Mouse (Mus musculus) ES-E14 (cell line): ENCODE data around the gene Fndc3a. TPM values are rescaled to one million over a fixed set of nuclear protein-coding genes. Genes with fewer than 3 reads are reported as not detected.

ENCODE experiments used
- DNase-seq: peaks from one replicate; pipeline ENCODE4 v3.0.0-alpha.2; 2013; ENCODE audit warnings: low read depth, low spot score
- H3K27ac ChIP-seq: 2 replicates; pipeline ENCODE4 v1.5.1; 2012; ENCODE audit warnings: low read depth, mild to moderate bottlenecking, low read length, moderate library complexity, mixed read lengths; ENCODE audit not compliant: poor library complexity, insufficient read depth, severe bottlenecking
- H3K36me3 ChIP-seq: 2 replicates; pipeline ENCODE4 v1.6.1; 2012; ENCODE audit warnings: mild to moderate bottlenecking, low read length, moderate library complexity, mixed read lengths; ENCODE audit not compliant: control insufficient read depth, poor library complexity, insufficient read depth, severe bottlenecking
- H3K4me1 ChIP-seq, 2 experiments: fragments of 150-350 bp in 1 of 2; sonication (generic) in 1 of 2; 2 replicates each; pipeline ENCODE4 v1.6.1; 2012; ENCODE audit warnings: low read length in 2 of 2, mild to moderate bottlenecking in 1 of 2, mixed read lengths in 1 of 2; ENCODE audit not compliant: control insufficient read depth in 2 of 2, insufficient read depth in 2 of 2, poor library complexity in 1 of 2
- H3K4me3 ChIP-seq, 2 experiments: fragments of 150-350 bp in 1 of 2; sonication (generic) in 1 of 2; 2 replicates each; pipeline ENCODE4 v1.5.1; 2012; ENCODE audit warnings: low read length in 2 of 2, low read depth in 1 of 2, mild to moderate bottlenecking in 1 of 2, mixed read lengths in 1 of 2; ENCODE audit not compliant: insufficient read depth in 1 of 2, poor library complexity in 1 of 2, severe bottlenecking in 1 of 2
- H3K9ac ChIP-seq: 2 replicates; pipeline ENCODE4 v1.6.1; 2012; ENCODE audit warnings: low read depth, mild to moderate bottlenecking, low read length, mixed read lengths; ENCODE audit not compliant: poor library complexity, insufficient read depth, severe bottlenecking
- H3K9me3 ChIP-seq: fragments of 150-350 bp; sonication (generic); 2 replicates; pipeline ENCODE4 v1.6.1; 2012; ENCODE audit warnings: low read depth, mild to moderate bottlenecking, low read length; ENCODE audit not compliant: control insufficient read depth, insufficient read depth
- CHD2 ChIP-seq: IDR thresholded peaks from 2 replicates; pipeline ENCODE4 v1.6.1; 2014; ENCODE audit warnings: mild to moderate bottlenecking, low read depth, low read length, inconsistent platforms
- HCFC1 ChIP-seq: IDR thresholded peaks from 2 replicates; pipeline ENCODE4 v1.6.1; 2012; ENCODE audit warnings: low read length, inconsistent platforms, borderline replicate concordance; ENCODE audit not compliant: insufficient read depth
- MAFK ChIP-seq: IDR thresholded peaks from 2 replicates; pipeline ENCODE4 v1.6.1; 2014; ENCODE audit warnings: mild to moderate bottlenecking, low read depth, low read length, inconsistent platforms; ENCODE audit not compliant: insufficient read depth
- ZC3H11A ChIP-seq: IDR thresholded peaks from 2 replicates; pipeline ENCODE4 v1.6.1; 2012; ENCODE audit warnings: low read depth, mild to moderate bottlenecking, inconsistent platforms, low read length, borderline replicate concordance
- ZNF384 ChIP-seq: IDR thresholded peaks from 2 replicates; pipeline ENCODE4 v1.6.1; 2012; ENCODE audit warnings: low read depth, low read length, inconsistent platforms
- in situ Hi-C, 2 experiments: fragments of 600-800 bp; cut with MboI; formaldehyde crosslinking; loops; one replicate each; pipeline ENCODE4 v1.15.1; 2025; ENCODE audit warnings: low sequenced_read_pairs in 2 of 2, inconsistent platforms in 1 of 2; ENCODE audit not compliant: unreplicated experiment in 2 of 2
- total RNA-seq: library from RNA; depleted of rRNA; stranded (reverse); fragments of 300-350 nt; gene quantifications from 2 replicates; pipeline ENCODE4 v1.2.3, GENCODE M21; 2012

The Fndc3a gene
- total RNA-seq, 1 experiment: 14.4 TPM

- no peak overlapping the region for H3K27ac ChIP-seq
- no peak overlapping the region for H3K9ac ChIP-seq
- no peak for TF ChIP-seq CHD2
- no peak for TF ChIP-seq ZNF384
- no peaks in the 10 kb centered on the region for H3K4me1 ChIP-seq
- no peak overlapping the region for H3K4me3 ChIP-seq
- in situ Hi-C loops: no loop called here
- no peak for DNase-seq
- no peaks in the 10 kb centered on the region for H3K36me3 ChIP-seq
- H3K9me3 ChIP-seq: no peaks in the 10 kb centered on the region
Measured at GRCm38 (mm10) chr14:72689525-72689924, 20.3 kb downstream of the Fndc3a start.

DNA sequence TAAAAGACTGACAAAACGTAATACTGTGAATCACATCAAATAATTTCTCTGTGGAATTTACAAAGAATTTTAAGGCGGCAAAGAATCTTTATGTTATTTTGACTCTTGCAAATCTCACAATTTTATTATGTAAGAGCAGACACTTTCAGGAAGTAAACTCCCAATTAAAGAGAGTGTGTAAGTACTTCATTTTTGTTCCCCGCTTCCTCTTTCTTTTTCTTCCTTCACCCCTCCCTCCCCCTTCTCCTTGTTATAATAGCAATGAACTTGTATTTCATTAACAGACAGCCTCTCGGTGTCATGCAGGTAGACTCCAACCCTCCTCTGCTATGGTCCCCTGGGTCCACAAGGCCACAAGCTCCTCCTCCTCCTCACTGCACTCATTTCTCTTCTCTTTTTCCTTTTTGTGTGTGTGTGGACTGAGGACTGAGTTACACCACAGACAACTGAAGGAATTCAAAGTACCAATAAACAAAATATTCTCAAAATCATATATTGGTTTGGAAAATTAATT lies 24.9 kb downstream of the Fndc3a start:
- Histone ChIP-seq H3K4me1 (no peaks in the 10 kb centered on the region), H3K9ac (no peak overlapping the region), H3K36me3 (no peaks in the 10 kb centered on the region), H3K9me3 (no peaks in the 10 kb centered on the region), H3K4me3 (no peak overlapping the region), H3K27ac (no peak overlapping the region)
- DNase-seq: no peak
- in situ Hi-C loops: no loop called here
- TF ChIP-seq HCFC1: no peak
- no peak for TF ChIP-seq MAFK
- no peak for TF ChIP-seq CHD2
- no peak for TF ChIP-seq ZNF384
- no peak for TF ChIP-seq ZC3H11A

- no peaks in the 10 kb centered on the region for H3K9me3 ChIP-seq
- H3K27ac ChIP-seq: no peak overlapping the region
- no peak overlapping the region for H3K4me3 ChIP-seq
- in situ Hi-C loops: no loop called here
- H3K36me3 ChIP-seq: no peaks in the 10 kb centered on the region
- no peaks in the 10 kb centered on the region for H3K4me1 ChIP-seq
- no peak for DNase-seq
- H3K9ac ChIP-seq: no peak overlapping the region
- TF ChIP-seq HCFC1 (no peak), ZNF384 (no peak), MAFK (no peak), ZC3H11A (no peak), CHD2 (no peak)
Measured at GRCm38 (mm10) chr14:72677247-72677646, 32.6 kb downstream of the Fndc3a start.

DNA sequence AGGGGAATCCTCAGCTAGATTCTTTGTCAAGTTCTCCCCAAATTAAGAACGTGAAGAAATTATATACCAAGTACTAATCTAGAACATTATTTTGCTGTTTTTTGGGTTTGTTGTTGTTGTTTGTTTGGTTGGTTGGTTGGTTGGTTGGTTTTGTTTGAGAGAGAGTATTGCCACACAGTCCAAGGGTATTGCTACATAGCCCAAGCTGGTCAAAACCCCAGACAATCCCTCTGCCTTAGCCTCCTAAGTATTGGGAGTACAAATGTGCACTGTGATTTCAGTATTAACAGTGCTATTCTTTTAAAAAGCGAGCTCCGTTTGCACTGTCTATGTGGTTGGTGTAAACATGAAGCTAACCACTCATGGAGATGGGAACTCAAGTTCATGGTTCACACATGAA lies 37.9 kb downstream of the Fndc3a start:
- TF ChIP-seq HCFC1: no peak
- no peak for TF ChIP-seq ZNF384
- no peak for TF ChIP-seq ZC3H11A
- TF ChIP-seq MAFK: no peak
- no peak for TF ChIP-seq CHD2
- Histone ChIP-seq H3K4me3 (no peak overlapping the region), H3K36me3 (no peaks in the 10 kb centered on the region), H3K4me1 (no peaks in the 10 kb centered on the region), H3K9ac (no peak overlapping the region), H3K9me3 (no peaks in the 10 kb centered on the region), H3K27ac (no peak overlapping the region)
- in situ Hi-C loops: no loop called here
- DNase-seq: no peak

GRCm38 (mm10) chr14:72670987-72671386 lies 38.8 kb downstream of the Fndc3a start:
- TF ChIP-seq CHD2: no peak
- no peak for TF ChIP-seq MAFK
- no peak for TF ChIP-seq HCFC1
- no peak for TF ChIP-seq ZNF384
- TF ChIP-seq ZC3H11A: peak; percentile 16; the same call in 1 of the 2 replicates
- no peaks in the 10 kb centered on the region for H3K4me1 ChIP-seq
- no peak overlapping the region for H3K4me3 ChIP-seq

More at GRCm38 (mm10) chr14:72670987-72671386, 38.8 kb downstream of the Fndc3a start:
- Histone ChIP-seq H3K27ac (no peak overlapping the region), H3K36me3 (no peaks in the 10 kb centered on the region), H3K9me3 (no peaks in the 10 kb centered on the region), H3K9ac (no peak overlapping the region)
- in situ Hi-C loops: no loop called here
- DNase-seq: peak; percentile 1
